In the genomic region with DNA sequence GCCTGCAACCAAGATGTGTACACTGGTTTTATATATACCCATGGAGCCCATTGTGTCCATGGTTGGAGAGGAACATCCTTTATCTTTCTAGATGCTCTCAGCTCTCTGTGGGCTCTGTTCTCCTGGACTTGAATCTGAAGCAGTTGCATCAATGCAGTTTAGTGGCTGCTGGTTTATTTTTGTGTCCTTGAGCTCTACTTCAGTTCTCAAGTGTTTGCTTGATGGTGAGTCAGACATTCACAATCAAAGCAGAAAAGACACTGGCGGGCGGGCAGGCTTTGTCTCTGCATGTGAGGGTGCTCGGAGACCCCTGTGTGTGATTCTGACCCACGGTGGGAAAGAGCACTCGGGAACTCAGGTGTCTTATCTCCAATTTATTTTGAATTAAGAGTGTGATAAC, we compare ENCODE assay signal across 27 mouse cellular contexts.
DNase-seq lines count a peak whose midpoint lies in the region; ATAC-seq and TF ChIP-seq lines count a peak whose summit lies in the region.
"Had no signal": no experiment of that assay in that cellular context is flagged by ENCODE, and none has a peak within 500 bp of the region (broad histone marks: within the 10 kb centered on the region; RNA-seq: fewer than 3 reads in every experiment).

No protein-coding gene starts in this region.

- no peak overlapping the region for H3K4me2 ChIP-seq in heart, embryonic 11.5 days
- H3K4me2 ChIP-seq: embryonic facial prominence, embryonic 15.5 days; forebrain, embryonic 15.5 days; hindbrain, embryonic 13.5 days; kidney, embryonic 15.5 days; liver, embryonic 15.5 days; midbrain, embryonic 13.5 days; stomach, embryonic 15.5 days had no signal

- H3K27me3 ChIP-seq in heart, embryonic 11.5 days (ENCODE audit: control insufficient read depth, insufficient read depth, low read length): no peaks in the 10 kb centered on the region
- H3K27me3 ChIP-seq: forebrain, embryonic 15.5 days; hindbrain, embryonic 13.5 days; kidney, embryonic 15.5 days; liver, embryonic 15.5 days; midbrain, embryonic 13.5 days; stomach, embryonic 15.5 days had no signal

- peak; percentile 36 for DNase-seq in adrenal gland, adult 2 months
- DNase-seq in adrenal gland, postnatal 10 days: no peak
- DNase-seq in heart, adult 8-10 months (ENCODE audit: low spot score): no peak
- no peak for DNase-seq in layer of hippocampus, adult 2 months (ENCODE audit: low spot score in 2 of 2)
- DNase-seq in layer of hippocampus, adult 9-10 months (ENCODE audit: low spot score): no peak
- DNase-seq in right cerebral cortex, adult 2 months (ENCODE audit: low spot score in 2 of 2): peak; percentile 34 to 40
- no peak for DNase-seq in right cerebral cortex, postnatal 25 days
- DNase-seq: cerebellum, adult 11 months; cerebellum, adult 9-11 months; gastrocnemius, postnatal 25 days; heart, postnatal 36 days; kidney, adult 11 months; kidney, postnatal 36 days; layer of hippocampus, adult 9-11 months; left cerebral cortex, postnatal 4 days; liver; thymus, adult 18-20 months; thymus, postnatal 4 days had no signal

- peaks cover 27% of the 10 kb centered on the region for H3K4me1 ChIP-seq in heart, embryonic 11.5 days (ENCODE audit: control insufficient read depth, insufficient read depth, low read length)
- H3K4me1 ChIP-seq: megakaryocyte, embryonic 14.5 days had no signal

- no peak overlapping the region; the same call in 1 of the 2 replicates for H3K9ac ChIP-seq in heart, embryonic 11.5 days (ENCODE audit: low read depth, low read length)
- H3K9ac ChIP-seq: embryonic facial prominence, embryonic 15.5 days; forebrain, embryonic 15.5 days; hindbrain, embryonic 13.5 days; kidney, embryonic 15.5 days; liver, embryonic 15.5 days; midbrain, embryonic 13.5 days; stomach, embryonic 15.5 days had no signal

- no peak for TF ChIP-seq CTCF in layer of hippocampus, adult 2 months (conservative IDR thresholded peaks at IDR 0.05)

- no peak overlapping the region for H3K4me3 ChIP-seq in heart, embryonic 11.5 days (ENCODE audit: low read depth, low read length)
- no peak overlapping the region for H3K4me3 ChIP-seq in layer of hippocampus, adult 2 months
- H3K4me3 ChIP-seq: embryonic facial prominence, embryonic 15.5 days; forebrain, embryonic 15.5 days; hindbrain, embryonic 13.5 days; kidney, embryonic 15.5 days; liver, embryonic 15.5 days; megakaryocyte, embryonic 14.5 days; midbrain, embryonic 13.5 days; stomach, embryonic 15.5 days had no signal

- WGBS in heart, embryonic 11.5 days (ENCODE audit: insufficient replicate concordance): 53% methylated on average over 5 of the region's 5 CpGs

- no peaks in the 10 kb centered on the region for H3K36me3 ChIP-seq in heart, embryonic 11.5 days (ENCODE audit: control insufficient read depth, insufficient read depth, low read length)
- H3K36me3 ChIP-seq: embryonic facial prominence, embryonic 15.5 days; forebrain, embryonic 15.5 days; hindbrain, embryonic 13.5 days; kidney, embryonic 15.5 days; liver, embryonic 15.5 days; midbrain, embryonic 13.5 days; stomach, embryonic 15.5 days had no signal

- peak overlapping the region; percentile 41; the same call in 1 of the 2 replicates for H3K27ac ChIP-seq in heart, embryonic 11.5 days (ENCODE audit: low read depth, low read length)
- H3K27ac ChIP-seq in layer of hippocampus, adult 2 months: peak overlapping the region; percentile 39; the same call in 1 of the 2 replicates
- H3K27ac ChIP-seq: embryonic facial prominence, embryonic 15.5 days; forebrain, embryonic 15.5 days; hindbrain, embryonic 13.5 days; kidney, embryonic 15.5 days; liver, embryonic 15.5 days; midbrain, embryonic 13.5 days; stomach, embryonic 15.5 days had no signal

- H3K9me3 ChIP-seq in heart, embryonic 11.5 days (replicated peaks; ENCODE audit: control insufficient read depth, low read length): no peaks in the 10 kb centered on the region
- H3K9me3 ChIP-seq: embryonic facial prominence, embryonic 15.5 days; forebrain, embryonic 15.5 days; hindbrain, embryonic 13.5 days; kidney, embryonic 15.5 days; liver, embryonic 15.5 days; midbrain, embryonic 13.5 days; stomach, embryonic 15.5 days had no signal

- ATAC-seq in heart, embryonic 11.5 days (replicated peaks; ENCODE audit: insufficient number of reproducible peaks, low FRiP score, low TSS enrichment): no peak
- ATAC-seq: forebrain, embryonic 15.5 days; midbrain, embryonic 13.5 days had no signal

Comparison
In these comparisons a context has a peak if more than half of its experiments do, and no peak if none do; other contexts are left out.
1. DNase-seq: peak in adrenal gland, adult 2 months (single experiment) and right cerebral cortex, adult 2 months (2 of 2); none in adrenal gland, postnatal 10 days (single experiment), heart, adult 8-10 months (single experiment), layer of hippocampus, adult 2 months (0 of 2), layer of hippocampus, adult 9-10 months (single experiment) and right cerebral cortex, postnatal 25 days (single experiment).